Comparison of ENCODE assay signal across 28 mouse cellular contexts in the genomic region with DNA sequence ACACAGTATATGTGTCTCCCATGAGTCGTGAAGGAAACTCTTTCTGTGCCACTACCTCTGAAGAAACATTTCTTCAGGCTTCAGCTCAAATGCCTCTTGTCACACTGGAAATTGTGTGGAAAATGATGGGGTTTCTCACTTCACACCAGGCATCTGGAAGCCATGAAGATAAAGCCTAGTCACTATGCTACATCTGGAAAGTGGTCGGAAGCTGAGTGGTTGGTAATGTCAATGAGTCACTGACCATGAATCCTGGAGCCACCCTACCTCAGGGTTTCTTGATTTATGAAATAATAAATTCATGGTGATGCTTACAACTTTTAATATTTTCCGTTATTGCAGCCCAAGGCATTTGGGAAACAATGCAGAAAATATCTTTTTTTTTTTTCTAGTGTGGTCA. TPM values are rescaled to one million over a fixed set of nuclear protein-coding genes. Genes with fewer than 3 reads are reported as not detected.
"Had no signal": no experiment of that assay in that cellular context is flagged by ENCODE, and none has a peak within 500 bp of the region (broad histone marks: within the 10 kb centered on the region; RNA-seq: fewer than 3 reads in every experiment).

No protein-coding gene starts in this region.

- H3K27ac ChIP-seq: gastrocnemius, adult 2 months; heart, embryonic 10.5 days; hindbrain, embryonic 12.5 days; hindbrain, embryonic 14.5 days; intestine, embryonic 15.5 days; layer of hippocampus, adult 2 months; limb, embryonic 10.5 days; limb, embryonic 12.5 days; liver, embryonic 12.5 days; liver, embryonic 14.5 days had no signal

- H3K9me3 ChIP-seq: heart, embryonic 10.5 days; heart, embryonic 12.5 days; hindbrain, embryonic 12.5 days; intestine, embryonic 15.5 days; limb, embryonic 10.5 days; limb, embryonic 12.5 days; liver, embryonic 12.5 days had no signal

- H3K9ac ChIP-seq: heart, embryonic 12.5 days; hindbrain, embryonic 12.5 days; hindbrain, embryonic 14.5 days; intestine, embryonic 15.5 days; limb, embryonic 12.5 days; liver, embryonic 12.5 days; liver, embryonic 14.5 days had no signal

- H3K27me3 ChIP-seq: heart, embryonic 12.5 days; hindbrain, embryonic 12.5 days; intestine, embryonic 15.5 days; limb, embryonic 12.5 days; liver, embryonic 12.5 days had no signal

- H3K36me3 ChIP-seq: heart, embryonic 10.5 days; heart, embryonic 12.5 days; hindbrain, embryonic 12.5 days; intestine, embryonic 15.5 days; limb, embryonic 10.5 days; limb, embryonic 12.5 days; liver, embryonic 12.5 days had no signal

- ATAC-seq: hindbrain, embryonic 16.5 days; inflammation-experienced regulatory T-cells, adult 6 months; intestine, embryonic 15.5 days; intestine, postnatal 0 days; liver, embryonic 12.5 days had no signal

- H3K4me3 ChIP-seq: gastrocnemius, adult 2 months; heart, embryonic 10.5 days; heart, embryonic 12.5 days; hindbrain, embryonic 12.5 days; intestine, embryonic 15.5 days; layer of hippocampus, adult 2 months; limb, embryonic 10.5 days; limb, embryonic 12.5 days; liver, embryonic 12.5 days had no signal

- DNase-seq: gastrocnemius, adult 2 months; gastrocnemius, postnatal 10 days; gastrocnemius, postnatal 25 days; heart, adult 18-20 months; heart, postnatal 10 days; heart, postnatal 4 days; kidney, adult 18-20 months; kidney, adult 8-10 months; kidney, postnatal 10 days; kidney, postnatal 25 days; kidney, postnatal 4 days; liver had no signal

- H3K4me1 ChIP-seq: heart, embryonic 10.5 days; heart, embryonic 12.5 days; hindbrain, embryonic 12.5 days; intestine, embryonic 15.5 days; limb, embryonic 10.5 days; limb, embryonic 12.5 days; liver, embryonic 12.5 days had no signal

- H3K4me2 ChIP-seq: heart, embryonic 12.5 days; hindbrain, embryonic 12.5 days; hindbrain, embryonic 14.5 days; intestine, embryonic 15.5 days; limb, embryonic 12.5 days; liver, embryonic 12.5 days had no signal

RNA-seq across cellular contexts. Expression of a gene that starts 51.5 kb away (rescaled TPM):
- polyA plus RNA-seq: heart, embryonic 12.5 days; heart, embryonic 14.5 days; heart, embryonic 16.5 days; hindbrain, embryonic 12.5 days; hindbrain, embryonic 14.5 days; hindbrain, embryonic 16.5 days; inflammation-experienced regulatory T-cells, adult 6 months; limb, embryonic 10.5 days; limb, embryonic 12.5 days; limb, embryonic 14.5 days had no signal
